Mouse (Mus musculus): Measurements from ENCODE around the gene Prr29. TPM values are rescaled to one million over a fixed set of nuclear protein-coding genes. Genes with fewer than 3 reads are reported as not detected.

The Prr29 gene
- polyA plus RNA-seq, 1 experiment from 2014 or later = not detected

DNA sequence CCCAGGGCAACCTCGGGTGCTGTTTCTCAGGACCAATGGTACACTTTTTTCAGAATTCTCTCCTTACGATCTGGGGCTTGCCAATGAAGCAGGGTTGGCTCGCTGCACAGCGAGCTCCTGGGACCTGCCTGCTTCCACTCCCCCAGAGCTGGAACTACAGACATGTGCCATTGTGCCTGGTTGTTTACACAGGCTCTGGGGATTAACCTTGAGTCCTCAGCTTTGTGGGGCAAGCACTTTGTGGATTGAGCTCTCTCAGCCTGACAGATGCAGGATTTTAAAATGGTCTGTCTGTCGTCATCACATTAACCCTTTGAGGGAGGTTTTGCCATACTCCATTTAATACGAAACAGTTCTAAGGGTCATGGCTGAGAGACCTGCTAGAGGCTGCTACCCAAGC is 20.4 kb upstream of the Prr29 start:
- 51% methylated on average over 6 of the region's 6 CpGs for WGBS
- Histone ChIP-seq H3K9me3 (replicated peaks; ENCODE audit: control insufficient read depth, low read length) (no peaks in the 10 kb centered on the region), H3K36me3 (replicated peaks; ENCODE audit: control insufficient read depth, insufficient read depth, low read depth, low read length) (no peaks in the 10 kb centered on the region), H3K4me1 (ENCODE audit: control insufficient read depth, insufficient read depth, low read length) (no peaks in the 10 kb centered on the region), H3K4me3 (ENCODE audit: low read depth, low read length) (no peak overlapping the region), H3K4me2 (ENCODE audit: low read depth, low read length) (no peak overlapping the region), H3K9ac (replicated peaks; ENCODE audit: low read length) (no peak overlapping the region), H3K27ac (replicated peaks; ENCODE audit: low read depth, low read length) (no peak overlapping the region), H3K27me3 (ENCODE audit: control insufficient read depth, insufficient read depth, low read length) (no peaks in the 10 kb centered on the region)
- DNase-seq (ENCODE audit: low spot score) (peak; percentile 33), ATAC-seq (replicated peaks; ENCODE audit: insufficient number of reproducible peaks, low FRiP score, low TSS enrichment, low read depth) (no peak)

DNA sequence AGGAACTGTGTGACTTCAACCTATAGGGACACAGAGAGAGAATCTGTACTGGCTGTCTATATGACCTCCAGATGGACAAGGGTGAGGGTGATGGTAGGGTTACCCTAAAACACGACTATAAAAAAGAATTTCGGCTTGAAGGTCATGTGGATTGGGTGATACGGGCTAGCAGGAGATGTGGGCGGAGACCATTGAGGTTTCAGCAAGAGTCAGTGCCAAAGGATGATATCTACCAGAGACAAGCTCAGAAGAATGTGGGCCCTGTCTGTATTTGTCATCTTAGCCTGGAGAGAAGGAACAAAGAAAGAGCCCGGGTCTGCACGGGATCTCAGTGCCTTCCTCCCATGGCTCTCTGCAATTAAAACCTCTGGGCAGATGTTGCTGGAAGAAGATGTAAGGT is 15.5 kb upstream of the Prr29 start:
- Histone ChIP-seq H3K4me3 (ENCODE audit: low read depth, low read length) (no peak overlapping the region), H3K36me3 (replicated peaks; ENCODE audit: control insufficient read depth, insufficient read depth, low read depth, low read length) (no peaks in the 10 kb centered on the region), H3K27ac (replicated peaks; ENCODE audit: low read depth, low read length) (no peak overlapping the region), H3K9me3 (replicated peaks; ENCODE audit: control insufficient read depth, low read length) (no peaks in the 10 kb centered on the region), H3K4me1 (ENCODE audit: control insufficient read depth, insufficient read depth, low read length) (no peaks in the 10 kb centered on the region), H3K27me3 (ENCODE audit: control insufficient read depth, insufficient read depth, low read length) (no peaks in the 10 kb centered on the region), H3K9ac (replicated peaks; ENCODE audit: low read length) (no peak overlapping the region), H3K4me2 (ENCODE audit: low read depth, low read length) (no peak overlapping the region)
- ATAC-seq (replicated peaks; ENCODE audit: insufficient number of reproducible peaks, low FRiP score, low TSS enrichment, low read depth) (no peak), DNase-seq (ENCODE audit: low spot score) (no peak)
- 90% methylated on average over 6 of the region's 6 CpGs for WGBS

DNA sequence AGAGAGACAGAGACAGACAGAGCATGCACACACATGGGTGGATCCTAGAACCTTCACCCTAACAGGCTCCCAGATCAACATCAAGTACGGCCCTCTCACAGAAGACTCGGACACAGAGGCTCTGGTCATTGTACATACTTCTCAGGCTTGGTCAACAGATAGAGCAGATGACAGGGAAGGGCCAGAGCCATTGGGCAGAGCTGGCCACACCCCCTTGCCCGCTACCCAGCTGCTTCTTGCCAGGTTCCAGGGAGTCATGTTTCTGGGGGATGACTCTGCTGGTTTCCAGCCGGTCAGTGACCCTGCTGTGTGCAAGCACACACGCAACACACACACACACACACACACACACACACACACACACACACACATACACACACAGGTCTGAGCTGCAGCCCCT is 14.4 kb upstream of the Prr29 start:
- no peak overlapping the region for H3K9ac ChIP-seq (replicated peaks; ENCODE audit: low read length)
- no peaks in the 10 kb centered on the region for H3K27me3 ChIP-seq (ENCODE audit: control insufficient read depth, insufficient read depth, low read length)
- WGBS = 48% methylated on average over 5 of the region's 5 CpGs
- H3K36me3 ChIP-seq (replicated peaks; ENCODE audit: control insufficient read depth, insufficient read depth, low read depth, low read length) = no peaks in the 10 kb centered on the region
- DNase-seq (ENCODE audit: low spot score) (no peak), ATAC-seq (replicated peaks; ENCODE audit: insufficient number of reproducible peaks, low FRiP score, low TSS enrichment, low read depth) (no peak)
- no peaks in the 10 kb centered on the region for H3K4me1 ChIP-seq (ENCODE audit: control insufficient read depth, insufficient read depth, low read length)
- no peaks in the 10 kb centered on the region for H3K9me3 ChIP-seq (replicated peaks; ENCODE audit: control insufficient read depth, low read length)
- no peak overlapping the region for H3K4me3 ChIP-seq (ENCODE audit: low read depth, low read length)
- no peak overlapping the region for H3K27ac ChIP-seq (replicated peaks; ENCODE audit: low read depth, low read length)
- H3K4me2 ChIP-seq (ENCODE audit: low read depth, low read length) = no peak overlapping the region

DNA sequence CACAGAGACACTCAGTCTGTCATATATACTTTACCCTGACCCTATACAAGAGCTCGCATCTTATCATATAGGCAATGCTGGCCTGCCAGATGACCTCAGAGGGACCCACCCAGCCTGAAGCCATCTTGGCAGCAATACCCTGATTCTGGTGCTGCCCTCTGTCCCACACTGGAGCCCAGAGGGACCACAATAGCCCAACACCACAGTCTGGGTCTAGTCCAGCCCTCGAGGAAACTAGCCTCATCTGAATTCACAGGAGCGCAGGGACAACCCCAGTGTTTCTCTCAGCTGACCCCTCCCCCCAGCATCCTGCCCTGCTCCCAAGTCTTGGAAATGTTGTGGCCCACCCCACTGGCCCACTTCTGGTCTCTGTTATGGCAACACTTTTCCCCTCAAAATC is 14.0 kb upstream of the Prr29 start:
- no peak overlapping the region for H3K27ac ChIP-seq (replicated peaks; ENCODE audit: low read depth, low read length)
- DNase-seq (ENCODE audit: low spot score) = no peak

DNA sequence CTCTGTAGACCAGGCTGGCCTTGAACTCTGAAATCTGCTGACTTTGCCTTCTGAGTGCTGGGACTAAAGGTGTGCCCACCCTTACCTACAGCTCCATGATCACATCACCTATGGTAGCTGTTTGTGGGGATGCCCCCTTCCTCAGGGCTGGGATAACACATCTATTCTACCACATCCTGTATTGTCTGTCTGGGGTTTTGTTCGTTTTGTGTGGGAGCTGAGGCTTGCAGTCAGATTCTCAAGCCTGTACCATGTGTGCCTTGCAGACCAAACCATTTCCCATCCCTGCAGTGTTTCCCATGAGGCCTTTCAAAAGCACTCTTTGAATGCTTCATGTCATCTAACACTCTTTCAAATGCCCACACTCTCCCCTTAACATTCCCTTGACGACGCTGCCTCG is 13.3 kb upstream of the Prr29 start:
- 82% methylated on average over 4 of the region's 4 CpGs for WGBS
- Histone ChIP-seq H3K27ac (replicated peaks; ENCODE audit: low read depth, low read length) (no peak overlapping the region), H3K9me3 (replicated peaks; ENCODE audit: control insufficient read depth, low read length) (no peaks in the 10 kb centered on the region), H3K4me1 (ENCODE audit: control insufficient read depth, insufficient read depth, low read length) (no peaks in the 10 kb centered on the region), H3K27me3 (ENCODE audit: control insufficient read depth, insufficient read depth, low read length) (no peaks in the 10 kb centered on the region), H3K9ac (replicated peaks; ENCODE audit: low read length) (no peak overlapping the region), H3K4me2 (ENCODE audit: low read depth, low read length) (no peak overlapping the region), H3K4me3 (ENCODE audit: low read depth, low read length) (no peak overlapping the region), H3K36me3 (replicated peaks; ENCODE audit: control insufficient read depth, insufficient read depth, low read depth, low read length) (no peaks in the 10 kb centered on the region)
- ATAC-seq (replicated peaks; ENCODE audit: insufficient number of reproducible peaks, low FRiP score, low TSS enrichment, low read depth) (no peak), DNase-seq (ENCODE audit: low spot score) (no peak)

More for the DNA sequence above, 14.0 kb upstream of the Prr29 start:
- Histone ChIP-seq H3K9me3 (replicated peaks; ENCODE audit: control insufficient read depth, low read length) (no peaks in the 10 kb centered on the region), H3K4me2 (ENCODE audit: low read depth, low read length) (no peak overlapping the region), H3K9ac (replicated peaks; ENCODE audit: low read length) (no peak overlapping the region), H3K4me3 (ENCODE audit: low read depth, low read length) (no peak overlapping the region), H3K4me1 (ENCODE audit: control insufficient read depth, insufficient read depth, low read length) (no peaks in the 10 kb centered on the region), H3K27me3 (ENCODE audit: control insufficient read depth, insufficient read depth, low read length) (no peaks in the 10 kb centered on the region), H3K36me3 (replicated peaks; ENCODE audit: control insufficient read depth, insufficient read depth, low read depth, low read length) (no peaks in the 10 kb centered on the region)
- WGBS = 55% methylated on average over 3 of the region's 3 CpGs
- no peak for ATAC-seq (replicated peaks; ENCODE audit: insufficient number of reproducible peaks, low FRiP score, low TSS enrichment, low read depth)

DNA sequence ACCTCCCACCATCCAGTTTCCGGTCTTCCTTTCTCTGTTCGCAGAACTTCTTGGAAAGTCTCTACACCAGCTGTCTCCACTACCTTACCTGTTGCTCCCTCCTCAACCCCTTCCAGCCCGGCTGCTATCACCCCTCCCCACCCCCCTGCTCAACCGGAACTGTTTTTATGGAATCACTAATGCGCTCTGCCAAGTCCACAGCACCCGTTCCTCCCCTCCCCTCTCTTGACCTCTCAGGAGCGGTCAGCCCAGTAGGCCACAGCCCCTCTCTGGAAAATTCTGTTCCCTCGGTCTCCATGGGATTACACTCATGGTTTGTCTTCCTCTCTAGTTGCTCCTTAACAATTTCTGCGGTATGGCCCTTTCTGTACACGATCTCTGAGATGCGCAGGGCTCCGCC is 12.1 kb upstream of the Prr29 start, which contains the start of gene Scn4a:
Gene Scn4a (minus strand): TSS at position 101 of the 400 bp plus-strand sequence.
- no peak within 1 kb of the TSS for H3K27ac ChIP-seq (replicated peaks; ENCODE audit: low read depth, low read length)
- DNase-seq (ENCODE audit: low spot score) (no peak), ATAC-seq (replicated peaks; ENCODE audit: insufficient number of reproducible peaks, low FRiP score, low TSS enrichment, low read depth) (no peak)
- WGBS = 85% methylated on average over 12 of the region's 12 CpGs
- H3K4me3 ChIP-seq (ENCODE audit: low read depth, low read length) = no peak within 1 kb of the TSS
- no peaks in the 10 kb centered on the region for H3K4me1 ChIP-seq (ENCODE audit: control insufficient read depth, insufficient read depth, low read length)
- no peaks in the 10 kb centered on the region for H3K9me3 ChIP-seq (replicated peaks; ENCODE audit: control insufficient read depth, low read length)
- H3K27me3 ChIP-seq (ENCODE audit: control insufficient read depth, insufficient read depth, low read length) = no peaks in the 10 kb centered on the region
- H3K4me2 ChIP-seq (ENCODE audit: low read depth, low read length) = no peak within 1 kb of the TSS
- no peak within 1 kb of the TSS for H3K9ac ChIP-seq (replicated peaks; ENCODE audit: low read length)
- H3K36me3 ChIP-seq (replicated peaks; ENCODE audit: control insufficient read depth, insufficient read depth, low read depth, low read length) = no peaks in the 10 kb centered on the region

DNA sequence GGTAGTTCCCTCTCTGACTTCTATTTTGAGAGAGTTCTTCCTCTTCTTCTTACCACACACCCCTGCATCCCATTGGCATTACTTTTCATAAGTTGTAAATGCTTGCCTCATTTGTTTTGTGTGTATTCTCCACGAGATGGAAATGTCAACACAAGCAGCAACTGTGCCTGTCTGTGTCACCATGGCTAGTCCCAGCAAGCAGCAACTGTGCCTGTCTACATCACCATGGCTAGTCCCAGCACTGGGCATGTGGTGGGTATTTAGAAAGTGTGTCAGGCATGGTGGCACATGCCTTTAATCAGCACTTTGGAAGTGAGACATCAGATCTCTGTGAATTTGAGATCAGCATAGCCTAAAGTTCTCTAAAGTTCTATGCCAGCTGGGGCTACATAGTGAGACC is 11.1 kb upstream of the Prr29 start:
- no peaks in the 10 kb centered on the region for H3K9me3 ChIP-seq (replicated peaks; ENCODE audit: control insufficient read depth, low read length)
- H3K9ac ChIP-seq (replicated peaks; ENCODE audit: low read length) = no peak overlapping the region
- DNase-seq (ENCODE audit: low spot score) (no peak), ATAC-seq (replicated peaks; ENCODE audit: insufficient number of reproducible peaks, low FRiP score, low TSS enrichment, low read depth) (no peak)
- H3K27me3 ChIP-seq (ENCODE audit: control insufficient read depth, insufficient read depth, low read length) = no peaks in the 10 kb centered on the region
- H3K4me2 ChIP-seq (ENCODE audit: low read depth, low read length) = no peak overlapping the region
- no peaks in the 10 kb centered on the region for H3K36me3 ChIP-seq (replicated peaks; ENCODE audit: control insufficient read depth, insufficient read depth, low read depth, low read length)
- WGBS = 72% methylated on average over 1 of the region's 1 CpGs
- H3K4me3 ChIP-seq (ENCODE audit: low read depth, low read length) = no peak overlapping the region
- H3K27ac ChIP-seq (replicated peaks; ENCODE audit: low read depth, low read length) = no peak overlapping the region
- H3K4me1 ChIP-seq (ENCODE audit: control insufficient read depth, insufficient read depth, low read length) = no peaks in the 10 kb centered on the region

DNA sequence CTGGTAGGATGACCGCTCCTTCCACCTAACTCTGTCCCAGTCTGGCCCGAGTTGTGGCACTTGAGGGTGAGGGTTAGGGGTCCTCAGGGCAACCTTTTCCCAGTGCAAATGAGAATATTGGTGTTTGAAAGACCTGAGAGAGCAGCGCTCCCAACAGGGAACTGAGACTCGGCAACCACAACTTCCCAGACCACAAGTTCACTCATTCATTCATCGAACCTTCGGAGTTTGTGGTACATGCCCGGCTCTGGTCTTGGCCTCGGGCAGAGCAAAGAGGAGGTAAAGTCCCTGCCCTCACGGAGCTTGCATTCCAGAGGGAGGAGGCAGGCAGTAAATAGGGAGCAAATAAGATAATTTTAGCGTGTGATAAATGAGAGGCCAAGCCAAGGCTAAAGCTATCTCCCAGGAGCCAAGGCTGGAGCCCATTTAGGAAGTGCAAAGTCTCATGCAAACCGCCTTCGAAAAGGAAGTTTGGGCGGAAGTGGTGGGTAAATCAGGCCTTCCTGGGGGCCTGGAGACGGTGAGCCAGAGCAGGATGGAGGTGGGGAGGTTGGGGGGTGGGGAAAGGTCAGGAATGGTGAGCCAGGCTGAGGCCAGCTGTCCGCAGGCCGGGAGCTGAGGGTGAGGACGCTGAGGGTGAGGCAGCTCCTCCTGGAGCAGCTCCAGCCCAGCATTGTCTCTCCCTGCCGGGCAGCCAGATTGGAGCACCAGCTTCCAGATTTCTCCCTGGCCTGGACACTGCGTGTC is 9.7 kb upstream of the Prr29 start:
- DNase-seq (ENCODE audit: low spot score) = no peak
- WGBS = 60% methylated on average over 19 of the region's 19 CpGs
- Histone ChIP-seq H3K9ac (replicated peaks; ENCODE audit: low read length) (no peak overlapping the region), H3K4me2 (ENCODE audit: low read depth, low read length) (no peak overlapping the region), H3K27me3 (ENCODE audit: control insufficient read depth, insufficient read depth, low read length) (no peaks in the 10 kb centered on the region), H3K4me1 (ENCODE audit: control insufficient read depth, insufficient read depth, low read length) (no peaks in the 10 kb centered on the region), H3K36me3 (replicated peaks; ENCODE audit: control insufficient read depth, insufficient read depth, low read depth, low read length) (no peaks in the 10 kb centered on the region), H3K9me3 (replicated peaks; ENCODE audit: control insufficient read depth, low read length) (no peaks in the 10 kb centered on the region), H3K27ac (replicated peaks; ENCODE audit: low read depth, low read length) (no peak overlapping the region), H3K4me3 (ENCODE audit: low read depth, low read length) (no peak overlapping the region)
- ATAC-seq (replicated peaks; ENCODE audit: insufficient number of reproducible peaks, low FRiP score, low TSS enrichment, low read depth) = no peak
